Mouse (Mus musculus) midbrain, embryonic 15.5 days (tissue): ENCODE measurements around the gene Hydin. TPM values are rescaled to one million over a fixed set of nuclear protein-coding genes. Genes with fewer than 3 reads are reported as not detected.

Source experiments
- ATAC-seq: fragments of 200-750 bp; cut with Nextera tagmentation; replicated peaks from 2 replicates; pipeline ENCODE4 v1.8.0; 2017; ENCODE audit warnings: moderate TSS enrichment
- H3K27ac ChIP-seq: fragments of 300-500 bp; sonication (generic); 2 replicates; pipeline ENCODE4 v1.5.1; 2015; ENCODE audit warnings: mild to moderate bottlenecking, inconsistent platforms
- H3K27me3 ChIP-seq: fragments of 300-500 bp; sonication (generic); replicated peaks from 2 replicates; pipeline ENCODE4 v1.6.1; 2015; ENCODE audit warnings: inconsistent platforms
- H3K36me3 ChIP-seq: fragments of 300-500 bp; sonication (generic); replicated peaks from 2 replicates; pipeline ENCODE4 v1.6.1; 2015; ENCODE audit warnings: inconsistent platforms
- H3K4me1 ChIP-seq: fragments of 300-500 bp; sonication (generic); 2 replicates; pipeline ENCODE4 v1.6.1; 2015; ENCODE audit warnings: inconsistent platforms
- H3K4me2 ChIP-seq: fragments of 300-500 bp; sonication (generic); 2 replicates; pipeline ENCODE4 v1.6.1; 2015; ENCODE audit warnings: inconsistent platforms, mild to moderate bottlenecking, moderate library complexity
- H3K4me3 ChIP-seq: fragments of 300-500 bp; sonication (generic); 2 replicates; pipeline ENCODE4 v1.5.1; 2015; ENCODE audit warnings: mild to moderate bottlenecking, inconsistent platforms
- H3K9ac ChIP-seq: fragments of 300-500 bp; sonication (generic); 2 replicates; pipeline ENCODE4 v1.6.1; 2015; ENCODE audit warnings: mild to moderate bottlenecking, inconsistent platforms
- H3K9me3 ChIP-seq: fragments of 300-500 bp; sonication (generic); 2 replicates; pipeline ENCODE4 v1.6.1; 2016; ENCODE audit warnings: inconsistent platforms
- WGBS: fragments of 180-500 bp; shearing (Covaris S2); methylation state at CpG from one replicate; pipeline ENCODE4 v1.1.7; 2015; ENCODE audit warnings: mixed read lengths; 5-methylcytosine and 5-hydroxymethylcytosine counted together
- polyA plus RNA-seq: library from polyadenylated mRNA; unstranded; fragments of >200 nt; fragmentation: Nextera tagmentation; extraction: Ambion mirVana; gene quantifications from 2 replicates; pipeline ENCODE4 v1.2.1, GENCODE M21; 2015

Hydin gene
- polyA plus RNA-seq, 1 experiment from 2014 or later, result 0.44 TPM

- H3K4me2 ChIP-seq, result no peak overlapping the region
- no peaks in the 10 kb centered on the region for H3K9me3 ChIP-seq
- no peak overlapping the region for H3K27ac ChIP-seq
- 94% methylated on average over 3 of the region's 3 CpGs for whole genome bisulfite sequencing
- H3K9ac ChIP-seq, result no peak overlapping the region
- H3K4me1 ChIP-seq, result no peaks in the 10 kb centered on the region
- no peak for ATAC-seq
- H3K36me3 ChIP-seq, result no peaks in the 10 kb centered on the region
- H3K4me3 ChIP-seq, result no peak overlapping the region
- H3K27me3 ChIP-seq, result no peaks in the 10 kb centered on the region
Observed at GRCm38 (mm10) chr8:110404516-110404915, 137.7 kb downstream of the Hydin start.

GRCm38 (mm10) chr8:110415121-110415520 is 148.3 kb downstream of the Hydin start:
- no peaks in the 10 kb centered on the region for H3K36me3 ChIP-seq
- ATAC-seq, result no peak
- H3K4me1 ChIP-seq, result no peaks in the 10 kb centered on the region; the same call in 1 of the 2 replicates
- no peaks in the 10 kb centered on the region for H3K27me3 ChIP-seq
- no peak overlapping the region for H3K4me3 ChIP-seq
- no peaks in the 10 kb centered on the region for H3K9me3 ChIP-seq
- no peak overlapping the region for H3K4me2 ChIP-seq
- 47% methylated on average over 4 of the region's 4 CpGs for WGBS
- no peak overlapping the region for H3K27ac ChIP-seq
- no peak overlapping the region for H3K9ac ChIP-seq

GRCm38 (mm10) chr8:110416931-110417330 is 150.2 kb downstream of the Hydin start:
- Histone ChIP-seq H3K4me2 (no peak overlapping the region), H3K9ac (no peak overlapping the region), H3K9me3 (no peaks in the 10 kb centered on the region), H3K27me3 (no peaks in the 10 kb centered on the region), H3K36me3 (no peaks in the 10 kb centered on the region), H3K4me3 (no peak overlapping the region), H3K4me1 (no peaks in the 10 kb centered on the region; the same call in 1 of the 2 replicates), H3K27ac (no peak overlapping the region)
- ATAC-seq, result no peak
- 88% methylated on average over 3 of the region's 3 CpGs for WGBS

- WGBS, result 79% methylated on average over 7 of the region's 7 CpGs
- no peak overlapping the region for H3K4me3 ChIP-seq
- no peak for ATAC-seq
- H3K36me3 ChIP-seq, result no peaks in the 10 kb centered on the region
- no peaks in the 10 kb centered on the region for H3K4me1 ChIP-seq
- H3K27ac ChIP-seq, result no peak overlapping the region
- no peak overlapping the region for H3K4me2 ChIP-seq
- no peaks in the 10 kb centered on the region for H3K27me3 ChIP-seq
- no peak overlapping the region for H3K9ac ChIP-seq
- no peaks in the 10 kb centered on the region for H3K9me3 ChIP-seq
Observed at GRCm38 (mm10) chr8:110417801-110418200, 151.0 kb downstream of the Hydin start.

GRCm38 (mm10) chr8:110419711-110420110 is 152.9 kb downstream of the Hydin start:
- H3K9me3 ChIP-seq, result no peaks in the 10 kb centered on the region
- H3K4me3 ChIP-seq, result no peak overlapping the region
- H3K27ac ChIP-seq, result no peak overlapping the region
- no peak for ATAC-seq
- no peaks in the 10 kb centered on the region for H3K4me1 ChIP-seq
- 89% methylated on average over 5 of the region's 5 CpGs for WGBS
- no peaks in the 10 kb centered on the region for H3K27me3 ChIP-seq
- H3K9ac ChIP-seq, result no peak overlapping the region
- no peak overlapping the region for H3K4me2 ChIP-seq
- H3K36me3 ChIP-seq, result no peaks in the 10 kb centered on the region

- Histone ChIP-seq H3K27ac (no peak overlapping the region), H3K36me3 (no peaks in the 10 kb centered on the region), H3K4me3 (no peak overlapping the region), H3K4me2 (no peak overlapping the region), H3K4me1 (no peaks in the 10 kb centered on the region), H3K9ac (no peak overlapping the region), H3K9me3 (no peaks in the 10 kb centered on the region), H3K27me3 (no peaks in the 10 kb centered on the region)
- WGBS, result 92% methylated on average over 3 of the region's 3 CpGs
- ATAC-seq, result no peak
Observed at GRCm38 (mm10) chr8:110420221-110420620, 153.4 kb downstream of the Hydin start.

- no peak for ATAC-seq
- WGBS, result 87% methylated on average over 8 of the region's 8 CpGs
Observed at GRCm38 (mm10) chr8:110424146-110424545, 157.4 kb downstream of the Hydin start.

GRCm38 (mm10) chr8:110431340-110431739 is 164.6 kb downstream of the Hydin start:
- no peak overlapping the region for H3K4me3 ChIP-seq

More at GRCm38 (mm10) chr8:110424146-110424545, 157.4 kb downstream of the Hydin start:
- no peak overlapping the region for H3K9ac ChIP-seq
- H3K4me1 ChIP-seq, result no peaks in the 10 kb centered on the region
- H3K27me3 ChIP-seq, result no peaks in the 10 kb centered on the region
- no peaks in the 10 kb centered on the region for H3K36me3 ChIP-seq
- H3K4me3 ChIP-seq, result no peak overlapping the region
- no peaks in the 10 kb centered on the region for H3K9me3 ChIP-seq
- H3K27ac ChIP-seq, result no peak overlapping the region
- no peak overlapping the region for H3K4me2 ChIP-seq

GRCm38 (mm10) chr8:110440528-110440927 is 173.8 kb downstream of the Hydin start:
- no peaks in the 10 kb centered on the region for H3K36me3 ChIP-seq
- H3K27me3 ChIP-seq, result no peaks in the 10 kb centered on the region
- no peaks in the 10 kb centered on the region for H3K4me1 ChIP-seq
- no peak overlapping the region for H3K27ac ChIP-seq
- no peak for ATAC-seq
- H3K4me3 ChIP-seq, result no peak overlapping the region
- H3K9me3 ChIP-seq, result no peaks in the 10 kb centered on the region
- 74% methylated on average over 4 of the region's 4 CpGs for WGBS
- H3K4me2 ChIP-seq, result no peak overlapping the region
- H3K9ac ChIP-seq, result no peak overlapping the region

More at GRCm38 (mm10) chr8:110431340-110431739, 164.6 kb downstream of the Hydin start:
- 82% methylated on average over 3 of the region's 3 CpGs for WGBS
- H3K9me3 ChIP-seq, result no peaks in the 10 kb centered on the region
- ATAC-seq, result no peak
- H3K4me2 ChIP-seq, result no peak overlapping the region
- H3K27me3 ChIP-seq, result no peaks in the 10 kb centered on the region
- H3K9ac ChIP-seq, result no peak overlapping the region
- H3K4me1 ChIP-seq, result no peaks in the 10 kb centered on the region
- no peak overlapping the region for H3K27ac ChIP-seq
- H3K36me3 ChIP-seq, result no peaks in the 10 kb centered on the region

- ATAC-seq, result no peak
Observed at GRCm38 (mm10) chr8:110444276-110444675, 177.5 kb downstream of the Hydin start.

GRCm38 (mm10) chr8:110450463-110450862 is 183.7 kb downstream of the Hydin start:
- Histone ChIP-seq H3K36me3 (no peaks in the 10 kb centered on the region), H3K9ac (no peak overlapping the region), H3K4me2 (no peak overlapping the region), H3K4me3 (no peak overlapping the region), H3K27me3 (no peaks in the 10 kb centered on the region), H3K4me1 (no peaks in the 10 kb centered on the region), H3K9me3 (no peaks in the 10 kb centered on the region), H3K27ac (no peak overlapping the region; the same call in 1 of the 2 replicates)
- no peak for ATAC-seq
- 84% methylated on average over 6 of the region's 6 CpGs for WGBS

More at GRCm38 (mm10) chr8:110444276-110444675, 177.5 kb downstream of the Hydin start:
- no peaks in the 10 kb centered on the region for H3K27me3 ChIP-seq
- no peaks in the 10 kb centered on the region for H3K36me3 ChIP-seq
- 83% methylated on average over 2 of the region's 2 CpGs for WGBS
- no peak overlapping the region for H3K4me2 ChIP-seq
- H3K9ac ChIP-seq, result no peak overlapping the region
- no peak overlapping the region for H3K4me3 ChIP-seq
- no peak overlapping the region for H3K27ac ChIP-seq
- no peaks in the 10 kb centered on the region for H3K9me3 ChIP-seq
- no peaks in the 10 kb centered on the region for H3K4me1 ChIP-seq

GRCm38 (mm10) chr8:110454466-110454865 is 187.7 kb downstream of the Hydin start:
- Histone ChIP-seq H3K4me3 (no peak overlapping the region), H3K9me3 (no peaks in the 10 kb centered on the region), H3K36me3 (no peaks in the 10 kb centered on the region), H3K27me3 (no peaks in the 10 kb centered on the region), H3K4me1 (no peaks in the 10 kb centered on the region), H3K27ac (no peak overlapping the region), H3K9ac (no peak overlapping the region), H3K4me2 (no peak overlapping the region)
- 80% methylated on average over 4 of the region's 4 CpGs for WGBS
- ATAC-seq, result no peak

- Histone ChIP-seq H3K36me3 (no peaks in the 10 kb centered on the region), H3K9me3 (no peaks in the 10 kb centered on the region), H3K9ac (no peak overlapping the region), H3K27ac (no peak overlapping the region), H3K27me3 (no peaks in the 10 kb centered on the region), H3K4me1 (no peaks in the 10 kb centered on the region), H3K4me2 (no peak overlapping the region), H3K4me3 (no peak overlapping the region)
- no peak for ATAC-seq
- WGBS, result 92% methylated on average over 4 of the region's 4 CpGs
Observed at GRCm38 (mm10) chr8:110457424-110457823, 190.6 kb downstream of the Hydin start.
